Mouse (Mus musculus) bone marrow, adult 2 months (tissue): ENCODE measurements around the gene Zfp512b.

Source experiments
- CTCF ChIP-seq: fragments of 200-500 bp; IDR thresholded peaks from 2 replicates; pipeline ENCODE4 v1.5.1; 2011; ENCODE audit warnings: low read length, control low read depth; ENCODE audit not compliant: control insufficient read depth, insufficient read depth
- POLR2A ChIP-seq: fragments of 200-500 bp; IDR thresholded peaks from 2 replicates; pipeline ENCODE4 v1.6.1; 2011; ENCODE audit warnings: low read depth, mild to moderate bottlenecking, control low read depth, low read length, borderline replicate concordance; ENCODE audit not compliant: control insufficient read depth

DNA sequence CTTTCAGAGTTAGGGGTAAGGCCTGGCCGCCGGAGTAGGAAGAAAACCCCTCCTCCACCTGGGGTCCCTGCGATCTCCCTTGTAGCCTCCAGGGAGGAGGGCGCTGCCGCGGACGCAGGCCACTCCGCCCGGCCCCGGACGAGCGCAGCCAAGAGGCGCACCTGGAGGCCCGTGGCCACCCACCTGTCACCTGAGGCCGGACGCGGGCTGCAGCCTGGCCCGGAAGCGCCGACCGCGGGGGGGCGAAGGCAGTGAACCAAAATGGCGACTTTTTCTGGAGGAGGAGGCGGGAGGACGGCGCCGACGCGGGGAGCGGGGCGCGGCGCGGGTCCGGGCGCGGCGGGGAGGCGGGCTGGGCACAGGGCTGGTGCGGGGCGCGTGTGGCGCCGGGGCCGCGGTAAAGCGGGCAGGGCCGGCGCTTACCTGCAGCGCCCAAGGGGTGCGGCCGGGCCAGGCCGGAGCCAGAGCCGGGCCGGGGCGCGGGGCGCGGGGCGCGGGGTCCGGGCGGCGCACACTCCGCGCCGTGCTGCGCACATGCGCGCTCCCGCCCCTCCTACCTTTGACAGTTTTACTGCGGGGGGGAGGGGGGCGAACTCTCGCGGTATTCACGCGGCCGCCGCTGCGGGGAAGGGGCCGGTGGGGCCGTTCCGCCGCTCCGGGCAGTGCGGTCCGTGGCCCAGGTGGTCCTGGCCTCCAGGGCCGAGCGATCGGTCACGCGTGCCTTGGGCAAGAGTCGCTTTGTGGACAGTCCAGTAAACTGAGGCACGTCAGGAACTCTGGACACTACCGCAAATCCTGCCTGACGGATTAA, at the start of gene Zfp512b:
- TF ChIP-seq POLR2A (peak; percentile 45; the same call in 1 of the 2 replicates), CTCF (no peak; the same call in 1 of the 2 replicates)
